ENCODE assay signal across 24 mouse cellular contexts in genomic region chr9:58447997-58448595, GRCm38 (mm10). TPM values are rescaled to one million over a fixed set of nuclear protein-coding genes. Genes with fewer than 3 reads are reported as not detected.
DNase-seq lines count a peak whose midpoint lies in the region; ATAC-seq lines count a peak whose summit lies in the region.
"Had no signal": no experiment of that assay in that cellular context is flagged by ENCODE, and none has a peak within 500 bp of the region (broad histone marks: within the 10 kb centered on the region; RNA-seq: fewer than 3 reads in every experiment).

No protein-coding gene starts in this region.

- H3K4me2 ChIP-seq in forebrain, embryonic 15.5 days (replicated peaks): no peak overlapping the region
- no peak overlapping the region for H3K4me2 ChIP-seq in forebrain, embryonic 14.5 days (ENCODE audit: low read length)
- H3K4me2 ChIP-seq: embryonic facial prominence, embryonic 12.5 days; heart, embryonic 11.5 days; heart, embryonic 15.5 days; hindbrain, embryonic 15.5 days had no signal

- H3K36me3 ChIP-seq in forebrain, embryonic 15.5 days: no peaks in the 10 kb centered on the region
- H3K36me3 ChIP-seq in forebrain, embryonic 14.5 days (ENCODE audit: control insufficient read depth, insufficient read depth, low read length): no peaks in the 10 kb centered on the region
- H3K36me3 ChIP-seq: embryonic facial prominence, embryonic 12.5 days; G1E; heart, embryonic 15.5 days; hindbrain, embryonic 15.5 days had no signal

- no peaks in the 10 kb centered on the region for H3K27me3 ChIP-seq in forebrain, embryonic 15.5 days
- no peaks in the 10 kb centered on the region for H3K27me3 ChIP-seq in forebrain, embryonic 14.5 days (replicated peaks; ENCODE audit: control insufficient read depth, insufficient read depth, low read length)
- H3K27me3 ChIP-seq: embryonic facial prominence, embryonic 12.5 days; heart, embryonic 15.5 days; hindbrain, embryonic 15.5 days had no signal

- H3K4me3 ChIP-seq in forebrain, embryonic 15.5 days: no peak overlapping the region
- H3K4me3 ChIP-seq in forebrain, embryonic 14.5 days (ENCODE audit: low read depth, low read length): no peak overlapping the region
- H3K4me3 ChIP-seq: embryonic facial prominence, embryonic 12.5 days; heart, embryonic 15.5 days; hindbrain, embryonic 15.5 days had no signal

- DNase-seq in forebrain, embryonic 14.5 days (ENCODE audit: low spot score): no peak
- DNase-seq in 3T3-L1 (ENCODE audit: low read depth, low spot score) (peak; percentile 84), ES-CJ7 (ENCODE audit: low read depth, low spot score) (peak; percentile 46), R1 (ENCODE audit: low read depth, low spot score) (peak; percentile 33), liver (no peak)
- DNase-seq in layer of hippocampus, adult 11-12 months (ENCODE audit: low spot score): no peak
- DNase-seq: adrenal gland, postnatal 10 days; cerebellum, adult 11 months; cerebellum, adult 8-10 months; cerebellum, postnatal 25 days; gastrocnemius, postnatal 10 days; heart, adult 18-20 months; heart, postnatal 36 days; kidney, adult 8-10 months had no signal

- H3K4me1 ChIP-seq in forebrain, embryonic 15.5 days: peaks cover 21% of the 10 kb centered on the region
- peaks cover 14% of the 10 kb centered on the region; the same call in 1 of the 2 replicates for H3K4me1 ChIP-seq in forebrain, embryonic 14.5 days (ENCODE audit: control insufficient read depth, insufficient read depth, low read length)

- no peaks in the 10 kb centered on the region for H3K9me3 ChIP-seq in forebrain, embryonic 15.5 days
- no peaks in the 10 kb centered on the region for H3K9me3 ChIP-seq in forebrain, embryonic 14.5 days (replicated peaks; ENCODE audit: control insufficient read depth, low read length)
- H3K9me3 ChIP-seq: embryonic facial prominence, embryonic 12.5 days; G1E; heart, embryonic 15.5 days; hindbrain, embryonic 15.5 days had no signal

- 84% methylated on average over 12 of the region's 12 CpGs for WGBS in forebrain, embryonic 15.5 days
- WGBS in forebrain, embryonic 14.5 days: 84% methylated on average over 12 of the region's 12 CpGs

- H3K9ac ChIP-seq in forebrain, embryonic 15.5 days (replicated peaks): no peak overlapping the region
- H3K9ac ChIP-seq in forebrain, embryonic 14.5 days (ENCODE audit: low read length): no peak overlapping the region
- H3K9ac ChIP-seq: embryonic facial prominence, embryonic 12.5 days; heart, embryonic 15.5 days; hindbrain, embryonic 15.5 days had no signal

- peak overlapping the region; percentile 11; the same call in 1 of the 2 replicates for H3K27ac ChIP-seq in forebrain, embryonic 15.5 days (replicated peaks)
- H3K27ac ChIP-seq in forebrain, embryonic 14.5 days (ENCODE audit: low read depth, low read length): no peak overlapping the region
- H3K27ac ChIP-seq: embryonic facial prominence, embryonic 12.5 days; heart, embryonic 15.5 days; hindbrain, embryonic 15.5 days had no signal

- no peak for ATAC-seq in forebrain, embryonic 15.5 days (replicated peaks)
- ATAC-seq in forebrain, embryonic 14.5 days: no peak
- no peak for ATAC-seq in megakaryocyte, adult 5-6 weeks (ENCODE audit: poor library complexity, severe bottlenecking)
- ATAC-seq: CD4-positive, CD25-positive, alpha-beta regulatory T cell, adult 4 months; forebrain, embryonic 16.5 days; intestine, postnatal 0 days had no signal

RNA-seq across cellular contexts. Expression of gene Insyn1, which starts 40.3 kb away (rescaled TPM):
- 6.7 and 7.7 TPM in 2 replicates for polyA plus RNA-seq in forebrain, embryonic 15.5 days (2015; fragmentation: Nextera tagmentation; extraction: Ambion mirVana)
- 8.0 and 8.1 TPM in 2 replicates for polyA plus RNA-seq in forebrain, embryonic 14.5 days (2014; fragmentation: Nextera tagmentation; extraction: Ambion mirVana)
- total RNA-seq in megakaryocyte, adult 5-6 weeks (2015): not detected in 2 replicates
- not detected in 2 replicates for total RNA-seq in megakaryocyte, adult 5-6 weeks (2017)
- polyA plus RNA-seq: CD4-positive, CD25-positive, alpha-beta regulatory T cell, adult 4 months; G1E had no signal

Comparison
In these comparisons a context has a peak if more than half of its experiments do, and no peak if none do; other contexts are left out.
1. DNase-seq: peak in 3T3-L1 (single experiment), ES-CJ7 (single experiment) and R1 (single experiment); none in forebrain, embryonic 14.5 days (single experiment), layer of hippocampus, adult 11-12 months (single experiment) and liver (single experiment).